Mouse (Mus musculus): ENCODE measurements around the gene Adprh. TPM values are rescaled to one million over a fixed set of nuclear protein-coding genes. Genes with fewer than 3 reads are reported as not detected.

Gene Adprh
- polyA plus RNA-seq, 1 experiment from 2014 or later = 124 TPM

DNA sequence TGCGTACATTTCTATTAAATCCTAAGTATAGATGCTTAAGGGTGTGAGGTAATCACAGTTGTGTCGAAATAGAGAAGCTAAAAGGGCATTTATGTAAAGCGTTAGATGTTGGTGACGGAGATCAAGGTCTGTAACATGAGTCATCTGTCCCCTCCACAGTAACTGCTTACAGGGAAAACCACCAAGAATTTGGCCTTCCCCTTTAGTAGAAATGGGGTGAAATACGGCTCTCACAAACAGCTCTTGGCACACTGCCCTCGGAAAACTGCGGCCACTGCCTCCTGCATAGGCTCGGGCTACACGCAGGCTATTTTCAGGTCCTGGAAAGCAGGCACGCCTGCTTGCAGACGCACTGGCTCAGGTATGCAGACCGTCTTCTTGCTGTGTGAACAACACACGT is 56.3 kb downstream of the Adprh start:
- ATAC-seq (replicated peaks; ENCODE audit: insufficient number of reproducible peaks, low FRiP score, low TSS enrichment, low read depth) (no peak), DNase-seq (ENCODE audit: low spot score) (no peak)
- Histone ChIP-seq H3K27ac (replicated peaks; ENCODE audit: low read depth, low read length) (no peak overlapping the region), H3K4me2 (ENCODE audit: low read depth, low read length) (no peak overlapping the region), H3K4me3 (ENCODE audit: low read depth, low read length) (no peak overlapping the region), H3K27me3 (ENCODE audit: control insufficient read depth, insufficient read depth, low read length) (no peaks in the 10 kb centered on the region), H3K9ac (replicated peaks; ENCODE audit: low read length) (no peak overlapping the region), H3K36me3 (replicated peaks; ENCODE audit: control insufficient read depth, insufficient read depth, low read depth, low read length) (no peaks in the 10 kb centered on the region), H3K9me3 (replicated peaks; ENCODE audit: control insufficient read depth, low read length) (no peaks in the 10 kb centered on the region), H3K4me1 (ENCODE audit: control insufficient read depth, insufficient read depth, low read length) (no peaks in the 10 kb centered on the region)
- WGBS = 77% methylated on average over 13 of the region's 13 CpGs

GRCm38 (mm10) chr16:38395060-38395730 is 57.3 kb downstream of the Adprh start:
- H3K27me3 ChIP-seq (ENCODE audit: control insufficient read depth, insufficient read depth, low read length) = no peaks in the 10 kb centered on the region
- H3K9me3 ChIP-seq (replicated peaks; ENCODE audit: control insufficient read depth, low read length) = no peaks in the 10 kb centered on the region
- no peaks in the 10 kb centered on the region for H3K36me3 ChIP-seq (replicated peaks; ENCODE audit: control insufficient read depth, insufficient read depth, low read depth, low read length)
- no peak overlapping the region for H3K27ac ChIP-seq (replicated peaks; ENCODE audit: low read depth, low read length)
- no peak for ATAC-seq (replicated peaks; ENCODE audit: insufficient number of reproducible peaks, low FRiP score, low TSS enrichment, low read depth)
- no peak for DNase-seq (ENCODE audit: low spot score)
- H3K9ac ChIP-seq (replicated peaks; ENCODE audit: low read length) = no peak overlapping the region
- H3K4me2 ChIP-seq (ENCODE audit: low read depth, low read length) = no peak overlapping the region
- H3K4me3 ChIP-seq (ENCODE audit: low read depth, low read length) = no peak overlapping the region
- H3K4me1 ChIP-seq (ENCODE audit: control insufficient read depth, insufficient read depth, low read length) = no peaks in the 10 kb centered on the region
- 67% methylated on average over 6 of the region's 6 CpGs for WGBS

GRCm38 (mm10) chr16:38394191-38394618 is 58.3 kb downstream of the Adprh start:
- DNase-seq (ENCODE audit: low spot score) (no peak), ATAC-seq (replicated peaks; ENCODE audit: insufficient number of reproducible peaks, low FRiP score, low TSS enrichment, low read depth) (no peak)
- Histone ChIP-seq H3K4me1 (ENCODE audit: control insufficient read depth, insufficient read depth, low read length) (no peaks in the 10 kb centered on the region), H3K9ac (replicated peaks; ENCODE audit: low read length) (no peak overlapping the region), H3K27ac (replicated peaks; ENCODE audit: low read depth, low read length) (no peak overlapping the region), H3K27me3 (ENCODE audit: control insufficient read depth, insufficient read depth, low read length) (no peaks in the 10 kb centered on the region), H3K9me3 (replicated peaks; ENCODE audit: control insufficient read depth, low read length) (no peaks in the 10 kb centered on the region), H3K4me2 (ENCODE audit: low read depth, low read length) (no peak overlapping the region), H3K4me3 (ENCODE audit: low read depth, low read length) (no peak overlapping the region), H3K36me3 (replicated peaks; ENCODE audit: control insufficient read depth, insufficient read depth, low read depth, low read length) (no peaks in the 10 kb centered on the region)
- WGBS = 87% methylated on average over 8 of the region's 8 CpGs

Other genes starting within 250 kb of the Adprh start
- not detected in 2 replicates for gene Nr1i2, start 157.9 kb downstream of the Adprh start, polyA plus RNA-seq (2014; fragmentation: Nextera tagmentation; extraction: Ambion mirVana)
- gene Maats1, start 110.6 kb downstream of the Adprh start, polyA plus RNA-seq (2014; fragmentation: Nextera tagmentation; extraction: Ambion mirVana) = 0.13 and 0.14 TPM in 2 replicates
- 107 and 108 TPM in 2 replicates for gene Cox17, start 105.7 kb downstream of the Adprh start, polyA plus RNA-seq (2014; fragmentation: Nextera tagmentation; extraction: Ambion mirVana)
- gene Gm21987, start 105.7 kb downstream of the Adprh start, polyA plus RNA-seq (2014; fragmentation: Nextera tagmentation; extraction: Ambion mirVana) = 0.69 TPM in 1 of 2 replicates, not detected in the other
- gene Popdc2, start 90.5 kb downstream of the Adprh start, polyA plus RNA-seq (2014; fragmentation: Nextera tagmentation; extraction: Ambion mirVana) = 1.4 and 1.5 TPM in 2 replicates
- gene Pla1a, start 19.6 kb downstream of the Adprh start, polyA plus RNA-seq (2014; fragmentation: Nextera tagmentation; extraction: Ambion mirVana) = not detected in 2 replicates
- gene Cd80, start 2.9 kb upstream of the Adprh start, polyA plus RNA-seq (2014; fragmentation: Nextera tagmentation; extraction: Ambion mirVana) = 0.21 and 0.52 TPM in 2 replicates
- 21.5 and 23.6 TPM in 2 replicates for gene Timmdc1, start 70.0 kb upstream of the Adprh start, polyA plus RNA-seq (2014; fragmentation: Nextera tagmentation; extraction: Ambion mirVana)
- 80.3 and 80.8 TPM in 2 replicates for gene Poglut1, start 97.6 kb upstream of the Adprh start, polyA plus RNA-seq (2014; fragmentation: Nextera tagmentation; extraction: Ambion mirVana)
- gene Tmem39a, start 106.0 kb upstream of the Adprh start, polyA plus RNA-seq (2014; fragmentation: Nextera tagmentation; extraction: Ambion mirVana) = 107 and 116 TPM in 2 replicates